Mouse (Mus musculus) bone marrow, adult 2 months (tissue): ENCODE measurements around the gene Samd13.

Source experiments
- CTCF ChIP-seq: fragments of 200-500 bp; IDR thresholded peaks from 2 replicates; pipeline ENCODE4 v1.5.1; 2011; ENCODE audit warnings: low read length, control low read depth; ENCODE audit not compliant: control insufficient read depth, insufficient read depth
- POLR2A ChIP-seq: fragments of 200-500 bp; IDR thresholded peaks from 2 replicates; pipeline ENCODE4 v1.6.1; 2011; ENCODE audit warnings: low read depth, mild to moderate bottlenecking, control low read depth, low read length, borderline replicate concordance; ENCODE audit not compliant: control insufficient read depth

GRCm38 (mm10) chr3:146661001-146661400 is 24.4 kb downstream of the Samd13 start:
- TF ChIP-seq CTCF (no peak), POLR2A (no peak)
